Mouse (Mus musculus) heart, postnatal 0 days (tissue): ENCODE measurements at regions not wholly inside any gene's neighbourhood (a gene's known extent, or its start where the extent isn't known, plus 50 kb on each side); places are given as distances from the start of the nearest gene placed in this dataset.

Source experiments
- CTCF ChIP-seq: IDR thresholded peaks from 2 replicates; pipeline ENCODE4 v1.5.1; 2016; ENCODE audit warnings: antibody characterized with exemption, control low read depth, low read depth
- EP300 ChIP-seq: IDR thresholded peaks from 2 replicates; pipeline ENCODE4 v1.6.1; 2016; ENCODE audit warnings: antibody characterized with exemption, low read depth

- TF ChIP-seq CTCF (peak; percentile 19), EP300 (no peak)
These were observed 205.9 kb downstream of the Xxylt1 start for GRCm38 (mm10) chr16:30875235-30875829.
